Mouse (Mus musculus) C2C12 (cell line): ENCODE data around the gene Sp9.

Source experiments
- CTCF ChIP-seq: IDR thresholded peaks from one replicate; pipeline ENCODE4 v1.5.1; 2011; ENCODE audit not compliant: control insufficient read depth, insufficient read depth, insufficient read length
- MYOD1 ChIP-seq: IDR thresholded peaks from one replicate; pipeline ENCODE4 v1.6.1; 2011; ENCODE audit warnings: low read depth; ENCODE audit not compliant: control insufficient read depth, insufficient read length

GRCm38 (mm10) chr2:73280356-73281047 is 8.8 kb downstream of the Sp9 start:
- no peak for TF ChIP-seq CTCF
- no peak for TF ChIP-seq MYOD1
